Mouse (Mus musculus): ENCODE measurements at regions not wholly inside any gene's neighbourhood (a gene's known extent, or its start where the extent isn't known, plus 50 kb on each side); places are given as distances from the start of the nearest gene placed in this dataset.

DNA sequence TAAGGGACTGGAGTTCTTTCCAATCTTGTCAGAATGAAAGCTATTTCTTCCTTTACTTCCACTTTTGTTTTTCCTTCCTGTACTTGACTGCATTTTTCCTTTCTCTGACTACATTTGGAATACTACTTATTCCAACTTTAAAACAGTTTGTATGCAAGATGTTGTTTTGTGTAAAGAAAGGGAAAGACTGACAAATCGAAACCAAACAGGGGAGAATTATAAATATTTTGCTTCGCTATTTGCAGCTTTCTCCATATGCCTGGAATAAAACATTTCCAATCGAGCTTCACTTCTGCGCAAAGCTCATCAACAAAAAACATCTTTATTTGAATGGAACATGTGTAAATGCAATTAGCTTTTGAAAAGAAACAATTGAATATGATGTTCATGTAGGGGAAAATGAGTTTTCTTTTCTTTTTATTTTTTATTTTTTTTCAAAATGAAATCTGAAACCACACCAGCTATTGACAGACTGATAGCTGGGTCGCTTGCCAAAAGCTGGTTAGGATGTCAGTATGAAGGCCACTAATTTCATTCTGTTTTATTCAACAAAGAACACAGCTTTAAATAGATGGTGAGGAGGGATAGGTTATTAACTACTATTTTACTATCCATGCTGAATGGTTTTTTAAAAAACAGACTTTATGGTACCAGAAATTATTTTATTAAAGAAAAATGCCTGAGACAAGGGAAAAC, 102.7 kb downstream of the Rpl36a-ps1 start:
- Histone ChIP-seq H3K27me3 (ENCODE audit: control insufficient read depth, insufficient read depth, low read length) (no peaks in the 10 kb centered on the region), H3K36me3 (ENCODE audit: control insufficient read depth, insufficient read depth, low read length) (no peaks in the 10 kb centered on the region), H3K4me1 (ENCODE audit: control insufficient read depth, insufficient read depth, low read length) (no peaks in the 10 kb centered on the region), H3K27ac (ENCODE audit: low read depth, low read length) (no peak overlapping the region), H3K4me2 (ENCODE audit: low read depth, low read length) (no peak overlapping the region), H3K9ac (replicated peaks; ENCODE audit: low read depth, low read length) (no peak overlapping the region), H3K4me3 (ENCODE audit: low read depth, low read length) (no peak overlapping the region), H3K9me3 (ENCODE audit: control insufficient read depth, low read length) (no peaks in the 10 kb centered on the region)
- 81% methylated on average over 5 of the region's 5 CpGs for WGBS
- no peak for ATAC-seq (ENCODE audit: low read depth)

DNA sequence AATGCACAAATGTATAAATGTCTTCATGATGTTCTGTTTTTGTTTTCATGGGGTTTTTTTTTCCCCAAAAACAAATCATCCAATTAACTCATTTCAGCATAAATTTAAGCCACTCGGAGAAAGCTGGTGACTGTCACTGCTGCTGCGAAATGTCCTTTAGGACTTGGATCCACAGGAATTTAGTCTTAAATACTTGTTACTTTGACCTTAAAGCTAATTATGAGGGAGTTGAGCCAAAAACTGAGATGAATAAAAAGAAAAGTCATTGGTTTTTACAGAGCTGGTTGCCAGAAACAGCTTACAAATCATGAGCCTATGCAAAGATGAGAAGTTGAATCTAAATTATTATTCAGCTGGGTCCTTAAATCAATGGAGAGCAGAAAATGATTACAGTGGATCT, 106.5 kb downstream of the Rpl36a-ps1 start:
- H3K9ac ChIP-seq (replicated peaks; ENCODE audit: low read depth, low read length) = no peak overlapping the region
- H3K4me2 ChIP-seq (ENCODE audit: low read depth, low read length) = no peak overlapping the region
- no peak overlapping the region for H3K4me3 ChIP-seq (ENCODE audit: low read depth, low read length)
- ATAC-seq (ENCODE audit: low read depth) = no peak
- no peaks in the 10 kb centered on the region for H3K36me3 ChIP-seq (ENCODE audit: control insufficient read depth, insufficient read depth, low read length)
- WGBS = 79% methylated on average over 2 of the region's 2 CpGs
- no peak overlapping the region for H3K27ac ChIP-seq (ENCODE audit: low read depth, low read length)
- no peaks in the 10 kb centered on the region for H3K27me3 ChIP-seq (ENCODE audit: control insufficient read depth, insufficient read depth, low read length)
- no peaks in the 10 kb centered on the region for H3K9me3 ChIP-seq (ENCODE audit: control insufficient read depth, low read length)
- no peaks in the 10 kb centered on the region for H3K4me1 ChIP-seq (ENCODE audit: control insufficient read depth, insufficient read depth, low read length)

DNA sequence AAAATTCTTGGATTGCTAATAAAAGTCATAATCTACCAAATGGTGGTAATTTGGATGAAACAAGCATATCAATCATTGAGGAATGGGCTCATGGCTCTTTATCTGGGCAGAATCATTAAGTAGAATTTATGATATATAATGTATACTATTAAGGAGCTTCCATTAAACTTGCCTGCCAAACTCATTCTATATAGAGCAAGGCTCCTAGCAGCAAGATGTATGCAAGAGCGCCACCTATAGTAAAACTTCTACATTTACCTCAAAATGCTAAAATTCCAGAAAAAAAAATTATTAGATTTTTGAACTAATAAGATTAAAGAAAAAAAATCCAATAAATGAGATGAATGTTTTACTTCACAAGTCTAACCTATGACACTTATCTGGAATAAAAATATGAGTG, 107.1 kb downstream of the Rpl36a-ps1 start:
- Histone ChIP-seq H3K27ac (ENCODE audit: low read depth, low read length) (no peak overlapping the region), H3K36me3 (ENCODE audit: control insufficient read depth, insufficient read depth, low read length) (no peaks in the 10 kb centered on the region), H3K4me2 (ENCODE audit: low read depth, low read length) (no peak overlapping the region), H3K27me3 (ENCODE audit: control insufficient read depth, insufficient read depth, low read length) (no peaks in the 10 kb centered on the region), H3K9me3 (ENCODE audit: control insufficient read depth, low read length) (no peaks in the 10 kb centered on the region), H3K9ac (replicated peaks; ENCODE audit: low read depth, low read length) (no peak overlapping the region), H3K4me3 (ENCODE audit: low read depth, low read length) (no peak overlapping the region), H3K4me1 (ENCODE audit: control insufficient read depth, insufficient read depth, low read length) (no peaks in the 10 kb centered on the region)
- 20% methylated on average over 1 of the region's 1 CpGs for WGBS
- no peak for ATAC-seq (ENCODE audit: low read depth)

DNA sequence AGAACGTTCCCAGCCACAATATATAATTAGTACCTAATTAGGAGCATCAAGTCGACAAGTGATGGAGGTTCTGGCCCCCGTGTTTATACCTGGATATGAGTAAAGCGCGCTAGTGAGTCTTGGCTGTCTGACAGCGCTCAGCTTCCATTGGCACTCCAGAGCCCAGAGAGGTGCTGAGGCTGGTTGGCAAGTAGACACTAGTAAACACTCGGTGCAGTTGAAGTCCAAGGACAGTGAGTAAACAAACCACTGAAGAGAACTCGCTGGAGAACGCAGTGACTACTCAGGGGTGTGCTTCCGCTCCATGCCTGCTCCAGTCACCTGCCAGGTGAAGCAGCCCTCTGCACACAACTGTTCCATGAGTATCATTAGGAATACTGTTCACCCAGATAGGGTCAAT, 111.5 kb downstream of the Rpl36a-ps1 start:
- no peaks in the 10 kb centered on the region for H3K27me3 ChIP-seq (ENCODE audit: control insufficient read depth, insufficient read depth, low read length)
- no peak overlapping the region for H3K4me2 ChIP-seq (ENCODE audit: low read depth, low read length)
- no peak overlapping the region for H3K4me3 ChIP-seq (ENCODE audit: low read depth, low read length)
- no peak overlapping the region for H3K27ac ChIP-seq (ENCODE audit: low read depth, low read length)
- H3K36me3 ChIP-seq (ENCODE audit: control insufficient read depth, insufficient read depth, low read length) = no peaks in the 10 kb centered on the region
- ATAC-seq (ENCODE audit: low read depth) = no peak
- H3K9ac ChIP-seq (replicated peaks; ENCODE audit: low read depth, low read length) = no peak overlapping the region
- H3K9me3 ChIP-seq (ENCODE audit: control insufficient read depth, low read length) = no peaks in the 10 kb centered on the region
- 91% methylated on average over 10 of the region's 10 CpGs for WGBS
- no peaks in the 10 kb centered on the region for H3K4me1 ChIP-seq (ENCODE audit: control insufficient read depth, insufficient read depth, low read length)

DNA sequence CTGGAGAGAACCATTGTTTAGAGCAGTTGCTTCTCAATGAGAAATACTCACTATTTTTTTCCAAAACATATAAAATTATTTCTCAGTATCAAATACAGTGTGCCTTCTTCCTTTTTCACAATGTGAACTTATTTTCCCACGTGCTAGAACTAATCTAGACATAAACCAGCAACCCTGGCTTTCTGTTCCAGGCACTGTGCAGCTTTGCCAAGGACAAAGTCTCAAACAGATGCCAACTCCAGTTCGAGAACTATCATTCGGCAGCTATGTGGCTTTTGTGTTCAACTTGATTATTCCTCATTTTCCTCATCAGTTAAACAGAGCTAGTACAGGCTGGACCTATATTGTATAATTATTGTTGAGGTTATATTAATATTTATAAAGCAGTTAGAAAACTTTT, 116.2 kb downstream of the Rpl36a-ps1 start:
- H3K27ac ChIP-seq (ENCODE audit: low read depth, low read length) = no peak overlapping the region
- ATAC-seq (ENCODE audit: low read depth) = no peak
- no peaks in the 10 kb centered on the region for H3K9me3 ChIP-seq (ENCODE audit: control insufficient read depth, low read length)
- H3K4me3 ChIP-seq (ENCODE audit: low read depth, low read length) = no peak overlapping the region
- 85% methylated on average over 3 of the region's 3 CpGs for WGBS
- no peak overlapping the region for H3K4me2 ChIP-seq (ENCODE audit: low read depth, low read length)
- no peak overlapping the region for H3K9ac ChIP-seq (replicated peaks; ENCODE audit: low read depth, low read length)
- H3K36me3 ChIP-seq (ENCODE audit: control insufficient read depth, insufficient read depth, low read length) = no peaks in the 10 kb centered on the region
- H3K4me1 ChIP-seq (ENCODE audit: control insufficient read depth, insufficient read depth, low read length) = no peaks in the 10 kb centered on the region
- no peaks in the 10 kb centered on the region for H3K27me3 ChIP-seq (ENCODE audit: control insufficient read depth, insufficient read depth, low read length)

DNA sequence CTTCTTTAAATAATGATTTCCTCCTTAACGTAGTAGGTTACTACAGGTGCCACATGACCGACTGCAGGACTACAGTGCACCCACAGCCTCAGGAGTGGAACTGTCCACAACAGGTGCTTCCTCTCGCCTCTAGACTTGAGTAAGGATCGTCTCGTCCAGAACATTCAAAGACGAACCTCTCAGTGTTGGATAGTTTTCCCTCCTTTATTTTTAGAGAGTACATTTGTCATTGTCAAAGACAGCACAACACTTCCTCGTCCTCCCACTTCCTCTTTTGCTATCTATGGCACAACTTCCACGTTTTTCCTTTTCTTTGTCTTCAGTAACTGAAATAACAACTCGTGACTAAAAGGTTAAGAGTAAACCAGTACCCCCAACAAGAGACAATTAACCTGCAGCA, 120.7 kb downstream of the Rpl36a-ps1 start:
- no peaks in the 10 kb centered on the region for H3K4me1 ChIP-seq (ENCODE audit: control insufficient read depth, insufficient read depth, low read length)
- no peaks in the 10 kb centered on the region for H3K9me3 ChIP-seq (ENCODE audit: control insufficient read depth, low read length)
- ATAC-seq (ENCODE audit: low read depth) = no peak
- H3K4me2 ChIP-seq (ENCODE audit: low read depth, low read length) = no peak overlapping the region
- H3K4me3 ChIP-seq (ENCODE audit: low read depth, low read length) = no peak overlapping the region
- H3K9ac ChIP-seq (replicated peaks; ENCODE audit: low read depth, low read length) = no peak overlapping the region
- H3K27me3 ChIP-seq (ENCODE audit: control insufficient read depth, insufficient read depth, low read length) = no peaks in the 10 kb centered on the region
- H3K36me3 ChIP-seq (ENCODE audit: control insufficient read depth, insufficient read depth, low read length) = no peaks in the 10 kb centered on the region
- WGBS = 89% methylated on average over 9 of the region's 9 CpGs
- H3K27ac ChIP-seq (ENCODE audit: low read depth, low read length) = no peak overlapping the region

DNA sequence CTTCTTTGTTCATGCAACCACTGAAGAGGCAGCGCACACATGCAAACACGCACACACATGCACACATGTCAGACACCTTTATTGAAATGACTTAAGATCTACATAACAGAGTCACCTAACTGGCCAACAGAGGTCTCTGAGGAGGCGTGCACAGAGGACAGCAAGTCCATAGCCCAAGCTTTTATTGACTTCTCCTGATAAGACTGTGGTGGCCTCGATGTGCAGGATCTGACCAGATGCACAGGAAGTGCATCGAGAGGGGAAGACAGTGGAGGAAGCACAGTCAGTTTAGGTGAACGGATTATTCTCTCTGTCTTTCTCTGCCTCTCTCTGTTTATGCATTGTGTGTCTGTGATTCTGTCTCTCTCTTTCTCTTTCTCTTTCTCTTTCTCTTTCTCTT, 124.2 kb downstream of the Rpl36a-ps1 start:
- H3K9ac ChIP-seq (replicated peaks; ENCODE audit: low read depth, low read length) = no peak overlapping the region
- 82% methylated on average over 6 of the region's 6 CpGs for WGBS
- ATAC-seq (ENCODE audit: low read depth) = no peak

DNA sequence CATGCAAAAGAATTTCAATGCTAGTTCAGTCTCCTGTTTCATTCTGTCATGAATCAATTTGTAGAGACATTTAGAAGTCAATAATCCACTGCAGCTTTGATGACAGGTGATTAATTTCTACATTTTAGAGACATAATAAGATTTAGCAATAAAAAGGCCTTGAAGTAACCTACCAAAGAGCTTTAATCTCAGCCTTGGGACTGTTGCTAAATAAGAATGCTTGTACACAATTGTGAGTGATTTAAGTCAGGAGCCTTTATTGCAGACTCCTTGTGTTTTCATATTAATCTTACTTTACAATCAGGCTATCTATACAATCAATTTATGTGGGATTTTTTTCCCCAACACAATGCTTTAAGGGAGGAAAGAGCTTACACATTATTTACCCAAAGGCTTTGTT, 127.2 kb downstream of the Rpl36a-ps1 start:
- Histone ChIP-seq H3K9me3 (ENCODE audit: control insufficient read depth, low read length) (no peaks in the 10 kb centered on the region), H3K4me1 (ENCODE audit: control insufficient read depth, insufficient read depth, low read length) (no peaks in the 10 kb centered on the region), H3K36me3 (ENCODE audit: control insufficient read depth, insufficient read depth, low read length) (no peaks in the 10 kb centered on the region), H3K27ac (ENCODE audit: low read depth, low read length) (no peak overlapping the region), H3K9ac (replicated peaks; ENCODE audit: low read depth, low read length) (no peak overlapping the region), H3K4me2 (ENCODE audit: low read depth, low read length) (no peak overlapping the region), H3K4me3 (ENCODE audit: low read depth, low read length) (no peak overlapping the region), H3K27me3 (ENCODE audit: control insufficient read depth, insufficient read depth, low read length) (no peaks in the 10 kb centered on the region)
- no peak for ATAC-seq (ENCODE audit: low read depth)

More for the DNA sequence above, 124.2 kb downstream of the Rpl36a-ps1 start:
- Histone ChIP-seq H3K4me2 (ENCODE audit: low read depth, low read length) (no peak overlapping the region), H3K27ac (ENCODE audit: low read depth, low read length) (no peak overlapping the region), H3K4me3 (ENCODE audit: low read depth, low read length) (no peak overlapping the region), H3K4me1 (ENCODE audit: control insufficient read depth, insufficient read depth, low read length) (no peaks in the 10 kb centered on the region), H3K36me3 (ENCODE audit: control insufficient read depth, insufficient read depth, low read length) (no peaks in the 10 kb centered on the region), H3K27me3 (ENCODE audit: control insufficient read depth, insufficient read depth, low read length) (no peaks in the 10 kb centered on the region), H3K9me3 (ENCODE audit: control insufficient read depth, low read length) (no peaks in the 10 kb centered on the region)

DNA sequence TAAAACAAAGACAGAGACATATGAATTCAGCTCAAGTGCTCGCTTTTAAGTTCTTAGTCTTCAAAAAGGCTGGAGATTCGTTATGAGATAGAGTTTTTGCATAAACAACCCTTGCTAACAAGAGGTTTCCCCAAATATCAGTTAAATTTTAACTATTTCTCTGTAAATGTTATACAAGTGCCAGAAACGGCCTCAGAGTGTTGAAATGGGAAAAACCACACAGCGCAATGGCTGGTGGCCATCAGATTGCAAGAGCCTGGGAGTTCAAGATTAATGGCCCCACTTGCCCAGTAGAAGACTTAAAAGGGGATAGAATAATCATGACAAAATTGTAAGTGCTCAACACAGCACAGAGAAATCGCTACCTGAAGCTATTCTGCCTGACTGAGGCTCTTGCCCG, 130.1 kb downstream of the Rpl36a-ps1 start:
- Histone ChIP-seq H3K36me3 (ENCODE audit: control insufficient read depth, insufficient read depth, low read length) (no peaks in the 10 kb centered on the region), H3K9ac (replicated peaks; ENCODE audit: low read depth, low read length) (no peak overlapping the region), H3K4me1 (ENCODE audit: control insufficient read depth, insufficient read depth, low read length) (no peaks in the 10 kb centered on the region), H3K27ac (ENCODE audit: low read depth, low read length) (no peak overlapping the region), H3K4me3 (ENCODE audit: low read depth, low read length) (no peak overlapping the region), H3K9me3 (ENCODE audit: control insufficient read depth, low read length) (no peaks in the 10 kb centered on the region), H3K27me3 (ENCODE audit: control insufficient read depth, insufficient read depth, low read length) (no peaks in the 10 kb centered on the region), H3K4me2 (ENCODE audit: low read depth, low read length) (no peak overlapping the region)
- no peak for ATAC-seq (ENCODE audit: low read depth)
- WGBS = 90% methylated on average over 6 of the region's 6 CpGs
